Mouse (Mus musculus): ENCODE results near the gene Adk.

- no peak for TF ChIP-seq POLR2A (IDR thresholded peaks at IDR 0.05; ENCODE audit: borderline replicate concordance, insufficient read depth, low read length)
- no peak for TF ChIP-seq CTCF (IDR thresholded peaks at IDR 0.05; ENCODE audit: borderline replicate concordance, insufficient read depth, low read depth, low read length)
These were observed 387.4 kb downstream of the Adk start for GRCm38 (mm10) chr14:21439785-21440184.
